Mouse (Mus musculus): Measurements from ENCODE around the gene Vmn1r74. TPM values are rescaled to one million over a fixed set of nuclear protein-coding genes. Genes with fewer than 3 reads are reported as not detected.

Gene Vmn1r74
- polyA plus RNA-seq (2017; shearing (Covaris generic)) = 0.29 TPM

DNA sequence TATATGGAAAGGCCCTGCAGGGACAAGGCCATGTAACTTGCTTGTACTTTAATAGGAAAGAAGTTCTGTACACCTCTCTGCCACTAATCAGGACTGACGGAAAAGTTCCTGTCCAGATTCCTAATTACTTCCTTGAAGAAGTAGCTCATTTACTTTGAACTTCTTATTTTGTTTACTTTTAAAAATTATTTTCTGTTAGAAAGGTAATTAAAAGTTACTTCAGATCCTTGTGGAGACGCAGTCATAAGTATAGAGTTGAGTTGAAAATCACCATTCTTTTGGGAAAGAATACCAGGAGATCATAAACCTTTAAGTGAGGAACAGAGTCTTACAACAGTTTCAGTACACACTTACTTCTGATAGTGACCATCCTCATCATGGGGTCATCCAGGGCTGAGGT lies at the start of gene Vmn1r74:
Gene Vmn1r74, plus strand, starts transcription at position 301 of the 400 bp plus-strand sequence.

GRCm38 (mm10) chr7:11874330-11874729 lies 40.5 kb downstream of the Vmn1r74 start, which contains the start of gene Vmn1r75:
Vmn1r75 (plus strand) TSS chr7:11874630.

Other genes starting within 250 kb of the Vmn1r74 start
- gene Zscan4-ps3, start 224.7 kb upstream of the Vmn1r74 start, polyA plus RNA-seq (2017; shearing (Covaris generic)) = not detected
- not detected for gene Vmn1r72, start 153.8 kb upstream of the Vmn1r74 start, polyA plus RNA-seq (2017; shearing (Covaris generic))
- gene Vmn1r73, start 103.7 kb upstream of the Vmn1r74 start, polyA plus RNA-seq (2017; shearing (Covaris generic)) = 0.06 TPM
- gene Vmn1r75, start 40.6 kb downstream of the Vmn1r74 start, polyA plus RNA-seq (2017; shearing (Covaris generic)) = not detected
- gene Vmn1r76, start 104.2 kb downstream of the Vmn1r74 start, polyA plus RNA-seq (2017; shearing (Covaris generic)) = 0.11 TPM
- not detected for gene Vmn1r77, start 202.8 kb downstream of the Vmn1r74 start, polyA plus RNA-seq (2017; shearing (Covaris generic))

Data from effector memory CD4-positive, alpha-beta T cell, adult 7 months (primary cell).